Mouse (Mus musculus) frontal cortex, postnatal 10 days (tissue): ENCODE results near the gene Lcn2.
A peak's percentile ranks its signal among the peaks of the same experiment; 100 is the strongest.

ENCODE experiments used
- DNase-seq, 2 experiments: peaks; one replicate each; pipeline ENCODE4 v3.0.0; 2022; ENCODE audit warnings: low spot score in 2 of 2, mixed read lengths in 1 of 2

Gene Lcn2

DNA sequence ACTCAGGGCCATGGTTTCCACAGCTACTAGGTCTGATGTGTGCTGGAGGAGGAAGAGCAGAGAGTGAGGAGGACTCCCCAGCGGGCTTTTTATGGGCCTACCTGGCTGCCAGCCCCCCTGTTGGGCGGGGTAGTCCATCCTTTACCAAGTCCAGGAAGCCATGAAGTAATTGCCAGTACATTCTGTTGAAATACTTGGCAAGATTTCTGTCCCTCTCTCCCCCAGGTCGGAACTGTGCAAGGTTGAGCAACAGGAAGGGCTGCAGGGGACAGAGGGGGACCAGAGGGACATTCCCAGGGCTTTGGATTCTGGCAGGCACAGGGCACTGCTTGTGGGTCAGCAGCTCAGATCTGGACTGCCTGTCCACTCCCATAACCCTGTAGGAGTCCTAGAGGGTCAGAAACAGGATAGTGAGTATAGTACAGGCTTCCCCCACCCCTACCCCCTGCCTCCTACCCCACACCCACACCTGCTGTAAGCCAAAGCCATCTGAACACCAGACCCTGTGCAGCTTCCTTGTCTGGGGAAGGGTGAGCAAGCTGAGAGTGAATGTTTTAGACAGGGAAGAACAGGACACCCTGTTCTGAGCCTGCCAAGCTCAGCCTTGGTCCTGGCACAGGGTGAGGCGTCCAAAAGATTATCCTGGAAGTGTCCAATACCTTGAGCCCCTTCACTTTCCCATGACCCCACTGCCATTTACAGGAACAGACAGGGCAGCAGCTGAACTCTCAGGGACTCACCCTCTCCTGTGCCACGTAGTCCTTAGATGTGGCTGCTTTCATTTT, at the start of gene Lcn2:
TSS of gene Lcn2 (minus strand) at position 547 of the 785 bp plus-strand sequence.
- no peak for DNase-seq

DNA sequence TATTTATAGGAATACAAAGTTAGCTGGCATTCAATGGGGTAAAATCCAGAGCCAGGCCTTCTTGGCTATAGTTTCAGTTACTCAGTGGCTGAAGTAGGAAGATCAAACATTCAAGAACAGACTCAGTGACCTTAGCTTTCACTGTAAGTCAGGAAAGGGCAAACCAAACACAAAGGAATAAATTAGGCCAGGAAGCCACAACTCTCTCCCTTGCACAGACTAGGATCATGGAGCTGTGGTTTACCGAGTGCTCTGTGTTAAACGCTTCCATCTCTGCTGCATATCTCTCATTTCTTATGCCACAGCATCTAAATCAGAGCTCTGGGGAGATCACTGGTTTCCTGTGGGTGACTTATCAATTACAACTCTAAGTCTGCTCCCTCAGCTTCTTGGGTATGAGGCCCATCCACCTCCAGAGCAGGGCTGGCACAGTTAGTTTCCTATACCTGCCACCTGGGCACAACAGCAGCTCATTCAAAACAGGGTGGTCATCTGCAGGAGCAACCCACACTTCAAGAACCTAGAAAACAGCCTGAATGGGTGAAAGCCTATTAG, 49.6 kb upstream of the Lcn2 start:
- no peak for DNase-seq

DNA sequence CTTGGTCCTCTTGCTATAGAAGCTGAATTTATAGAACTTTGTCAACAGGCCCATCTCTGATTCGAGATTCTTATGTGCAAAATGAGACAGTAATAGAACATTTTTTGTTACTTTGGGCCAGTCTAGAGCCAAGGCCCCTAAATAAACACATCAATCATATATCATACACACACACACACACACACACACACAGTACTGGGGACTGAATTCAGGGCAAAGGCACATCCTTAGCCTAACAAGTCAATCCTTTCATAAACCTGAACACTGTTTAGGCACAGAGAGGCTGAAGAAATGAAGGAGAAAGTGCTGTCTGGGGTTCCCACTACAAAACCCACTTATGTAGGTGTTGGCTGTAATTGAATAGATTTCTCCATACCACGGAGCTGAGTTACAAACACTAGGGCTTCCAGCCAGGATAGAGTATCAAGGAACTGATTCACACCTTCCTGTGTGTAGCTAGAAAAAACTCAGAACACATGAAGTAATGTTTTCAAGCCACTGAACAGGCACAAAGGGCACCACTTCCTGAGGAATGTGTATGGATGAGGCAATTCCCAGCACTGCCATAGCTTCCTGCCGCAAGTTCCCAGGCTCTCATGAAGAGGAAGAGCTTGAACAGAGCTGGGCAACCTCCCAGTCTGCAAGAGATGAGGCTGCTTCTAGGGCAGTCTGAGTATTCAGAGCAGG, 48.8 kb upstream of the Lcn2 start:
- no peak for DNase-seq

DNA sequence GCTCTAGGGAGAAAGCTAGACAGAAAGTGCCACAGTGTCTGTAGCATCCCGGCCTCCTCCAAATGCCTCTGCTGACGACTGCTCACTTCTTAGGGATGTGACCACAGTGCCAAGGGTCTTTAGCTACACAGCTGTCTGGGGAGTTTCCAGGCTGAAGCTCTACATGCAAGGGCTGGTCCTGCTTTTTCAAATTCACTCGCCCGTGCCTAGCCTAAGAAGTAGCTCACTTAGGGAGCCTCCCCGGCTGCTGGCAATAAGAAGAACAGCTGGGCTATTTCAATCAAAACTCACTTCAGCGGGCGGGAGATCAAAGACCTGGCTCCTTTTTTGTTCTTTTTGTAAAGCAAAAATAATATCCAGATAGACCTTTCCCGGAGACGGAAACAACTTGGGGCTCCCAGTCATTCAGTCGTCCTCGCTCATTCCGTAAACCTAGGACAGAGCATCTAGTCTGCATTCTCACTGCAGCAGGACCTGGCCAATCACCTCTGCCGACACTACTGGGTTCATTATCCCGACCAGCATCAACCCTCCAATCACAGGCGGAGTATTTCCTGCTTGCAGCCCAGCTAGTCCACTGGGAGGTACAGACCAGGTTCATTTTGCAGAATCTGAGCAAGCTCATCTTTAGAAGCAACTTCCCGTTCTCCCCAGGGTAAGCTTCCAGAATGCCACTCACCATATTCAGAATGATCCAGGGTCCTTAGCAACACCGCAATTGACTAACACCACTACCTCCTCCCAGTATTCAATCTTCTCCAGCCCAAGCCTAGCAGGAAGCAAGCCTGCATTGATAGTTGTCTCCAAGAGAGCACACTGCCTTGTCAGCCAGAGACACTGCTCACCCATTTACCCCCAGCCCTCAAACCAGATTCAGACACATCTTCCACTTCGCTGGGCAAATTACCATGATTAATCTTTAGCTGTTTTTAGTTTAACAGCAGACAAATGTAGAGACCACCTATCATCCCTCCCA, 42.9 kb upstream of the Lcn2 start:
- peak; percentile 86 to 87 for DNase-seq

DNA sequence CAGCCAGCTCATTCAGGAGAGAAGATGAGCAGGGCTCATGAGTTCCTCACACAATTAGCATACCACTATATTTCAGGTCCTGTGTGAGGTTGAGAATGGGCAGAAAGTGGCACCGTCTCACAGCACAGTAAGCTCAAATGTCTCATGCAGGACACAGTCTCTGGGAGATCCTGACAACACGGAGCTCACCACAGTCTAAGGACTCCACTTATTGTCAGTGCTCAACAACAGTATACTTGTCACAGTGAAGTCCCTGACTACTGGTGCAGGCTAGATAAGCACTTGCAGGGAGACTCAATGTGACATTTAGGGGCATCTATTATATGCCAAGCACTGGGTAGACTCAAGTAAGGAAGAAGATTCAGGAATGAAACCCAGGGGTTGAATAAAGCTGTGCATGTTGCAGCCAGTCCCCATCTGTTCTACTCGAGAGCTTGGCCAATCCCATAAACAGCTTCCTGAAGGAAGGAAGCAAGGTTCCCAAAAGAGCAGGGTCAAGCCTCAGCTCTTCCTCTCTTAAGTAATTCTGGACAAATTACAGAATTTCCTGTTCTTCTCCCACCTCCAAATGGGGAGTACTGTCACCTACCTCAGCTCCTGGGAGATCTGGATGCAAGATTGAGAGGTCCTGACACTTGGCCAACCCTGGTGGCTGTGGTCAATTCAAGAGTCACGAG, 41.3 kb upstream of the Lcn2 start:
- DNase-seq = no peak

DNA sequence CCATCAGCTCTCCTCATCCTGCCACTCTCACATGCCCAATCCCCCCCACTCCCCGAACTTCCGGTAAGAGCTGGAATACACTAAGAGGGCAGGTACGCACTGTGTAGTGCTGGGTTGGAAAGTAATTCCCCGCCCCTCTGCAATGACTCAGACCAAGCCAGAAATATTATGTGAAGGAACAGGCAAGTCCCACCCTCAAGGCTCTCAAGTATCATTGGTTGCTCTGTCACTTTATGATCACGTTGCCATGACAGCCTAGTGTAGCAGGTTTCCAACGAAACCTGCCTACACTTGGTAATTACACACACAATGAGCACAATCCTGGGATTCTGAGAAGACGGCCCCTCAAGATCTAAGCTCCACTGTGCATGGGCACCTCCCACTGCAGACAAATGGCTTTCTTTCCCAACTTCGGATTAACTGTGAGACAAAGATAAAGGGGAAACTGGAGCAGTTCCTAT, 40.2 kb upstream of the Lcn2 start:
- peak; percentile 48 to 67 for DNase-seq

DNA sequence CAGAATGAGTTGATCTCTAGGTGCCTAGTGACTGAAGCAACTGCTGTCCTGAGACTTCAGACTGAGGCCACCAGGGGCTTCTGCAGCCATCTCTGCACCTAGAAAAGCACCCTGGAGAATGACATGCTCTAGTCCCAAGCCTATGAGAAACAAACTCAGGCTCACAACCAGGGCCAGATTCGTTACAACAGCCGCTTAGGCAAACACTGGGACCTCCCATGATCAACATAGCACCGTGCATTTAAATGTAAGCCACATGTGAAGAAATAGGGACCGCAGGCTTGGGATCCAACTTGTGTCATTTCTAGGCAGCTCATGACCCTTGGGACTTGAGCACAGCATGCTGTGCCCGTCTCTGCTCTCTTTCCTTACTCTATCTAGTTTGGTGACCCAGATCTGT, 39.7 kb upstream of the Lcn2 start:
- no peak for DNase-seq

DNA sequence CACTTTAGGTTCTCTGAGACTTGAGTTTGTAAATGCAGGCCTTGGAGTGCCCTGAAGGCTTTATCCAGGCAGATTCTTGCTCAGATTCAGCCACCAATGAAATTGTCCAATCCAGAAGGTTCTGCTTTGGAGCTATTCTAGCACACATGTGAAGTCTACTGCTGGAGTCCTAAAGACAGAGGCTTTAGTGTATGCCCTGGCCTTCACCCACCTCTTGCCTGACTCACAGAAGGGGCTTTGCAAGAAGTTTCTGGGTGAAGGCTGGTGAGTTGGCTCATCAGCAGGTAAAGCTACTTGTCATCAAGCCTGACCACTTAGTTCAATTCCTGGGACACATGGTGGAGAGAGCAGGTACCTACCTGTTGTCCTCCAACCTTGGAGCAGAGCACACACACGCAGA, 38.1 kb upstream of the Lcn2 start:
- no peak for DNase-seq

DNA sequence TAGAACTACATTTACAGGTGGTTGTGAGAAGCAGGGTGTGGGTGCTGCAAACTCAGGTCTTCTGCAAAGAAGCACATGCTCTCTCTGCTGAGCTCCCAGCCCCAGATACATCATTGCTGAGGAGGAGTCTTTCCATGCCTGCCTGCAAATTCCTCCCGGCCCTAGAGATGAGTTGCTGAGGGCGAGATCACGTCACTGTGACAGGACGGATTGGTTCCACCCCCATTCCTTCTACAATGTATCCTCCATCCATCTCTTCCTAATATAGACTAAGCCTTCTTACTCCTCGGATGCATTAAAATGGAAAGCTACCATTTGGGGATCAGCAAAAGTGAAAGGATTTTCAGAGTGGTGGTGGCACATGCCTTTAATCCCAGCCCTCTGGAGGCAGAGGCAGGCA, 37.5 kb upstream of the Lcn2 start:
- no peak for DNase-seq

DNA sequence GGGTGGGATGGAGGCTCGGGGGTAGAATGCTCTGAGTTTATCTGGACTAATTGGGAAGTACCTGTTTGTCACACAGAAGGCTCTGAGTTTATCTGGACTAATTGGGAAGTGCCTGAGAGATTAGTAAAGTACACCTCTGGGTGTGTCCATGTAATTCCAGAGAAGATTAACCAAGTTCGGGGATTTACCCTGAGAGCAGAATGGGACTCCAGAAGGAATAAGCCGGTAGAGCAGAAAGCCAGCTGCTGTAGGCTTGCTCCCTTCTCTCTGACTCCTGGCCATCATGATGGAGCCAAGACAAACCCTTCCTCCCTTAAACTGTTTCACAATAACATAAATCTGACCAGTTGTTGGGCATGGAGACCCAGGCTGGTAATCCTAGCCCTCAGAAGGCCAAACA, 36.7 kb upstream of the Lcn2 start:
- DNase-seq = no peak

DNA sequence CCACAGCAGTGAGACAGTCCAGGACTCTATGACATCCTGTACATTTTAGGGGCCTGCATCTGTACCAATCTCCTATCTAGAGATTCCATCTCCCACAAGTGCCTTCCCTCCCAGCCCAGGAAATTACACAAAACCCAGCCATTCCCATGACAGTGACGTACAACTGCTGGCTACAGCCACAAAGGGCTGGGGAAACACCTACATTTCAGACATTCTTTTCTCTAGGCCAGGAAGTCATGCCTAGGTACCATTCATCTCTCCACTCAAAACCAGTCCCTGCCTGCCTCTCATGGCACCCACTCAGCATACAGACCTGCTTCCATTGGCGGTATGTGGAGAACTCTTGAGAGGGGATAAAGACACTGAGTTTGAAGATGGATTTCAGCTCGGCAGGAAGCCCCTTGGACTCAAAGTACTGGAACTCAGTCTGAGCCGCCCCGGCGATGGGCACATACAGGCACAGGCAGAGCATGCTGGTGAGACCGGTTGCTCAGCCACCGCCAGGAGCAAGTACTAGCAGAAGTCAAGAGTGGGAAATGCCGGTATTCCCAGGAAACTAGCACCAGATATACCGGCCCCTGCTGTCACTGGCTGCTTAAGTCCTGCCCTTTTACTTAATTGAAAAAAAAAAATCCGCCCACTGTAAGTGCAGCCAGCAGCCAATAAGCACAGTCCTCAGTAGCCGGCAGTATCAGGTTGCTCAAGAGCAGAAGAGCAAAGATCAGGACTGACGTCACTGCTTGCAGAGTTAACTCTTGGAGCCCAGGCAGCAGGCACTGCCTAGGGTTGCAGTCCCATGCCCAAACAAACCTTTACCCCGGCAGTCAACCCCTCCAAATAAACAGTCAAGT, 35.7 kb upstream of the Lcn2 start:
- peak in 1 of 2 experiments; percentile 40 for DNase-seq

DNA sequence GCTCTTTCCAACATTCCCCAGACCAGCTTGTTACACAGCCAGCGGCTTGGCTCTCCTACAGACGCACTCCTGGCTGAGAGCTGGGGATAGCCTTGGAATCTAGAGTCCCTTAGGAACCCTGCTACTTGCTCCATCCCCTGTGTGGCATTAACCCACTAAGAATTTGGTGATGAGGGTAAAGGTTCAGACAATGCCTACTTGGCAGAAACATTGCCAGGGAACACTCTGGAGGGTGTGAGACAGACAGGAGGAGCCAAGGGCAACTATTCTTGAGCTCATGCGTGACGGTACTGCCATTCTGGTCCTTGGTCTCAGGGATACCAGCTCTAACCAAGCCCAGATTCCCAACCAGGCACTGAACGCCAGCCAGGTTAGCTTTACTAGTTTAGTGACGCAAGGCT, 33.8 kb upstream of the Lcn2 start:
- no peak for DNase-seq

DNA sequence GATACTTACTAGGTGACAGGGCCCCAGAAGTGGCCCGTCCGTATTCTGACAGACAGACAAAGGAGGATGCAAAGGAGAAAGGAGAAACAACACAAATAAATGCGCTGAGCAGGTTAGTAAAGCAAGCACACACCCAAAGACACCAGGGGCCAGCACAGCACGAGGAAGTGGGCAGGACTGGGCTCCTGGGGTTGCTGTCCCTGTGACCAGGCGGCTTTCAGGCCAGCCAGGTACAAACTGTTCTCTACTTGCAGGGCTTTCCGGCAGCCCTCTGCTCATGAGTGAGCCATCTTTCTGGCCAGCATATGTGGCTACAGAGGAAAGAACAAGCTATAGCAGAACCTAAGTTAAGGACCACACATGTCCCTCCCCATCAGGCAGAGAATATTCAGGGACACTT, 32.6 kb upstream of the Lcn2 start:
- DNase-seq = no peak

DNA sequence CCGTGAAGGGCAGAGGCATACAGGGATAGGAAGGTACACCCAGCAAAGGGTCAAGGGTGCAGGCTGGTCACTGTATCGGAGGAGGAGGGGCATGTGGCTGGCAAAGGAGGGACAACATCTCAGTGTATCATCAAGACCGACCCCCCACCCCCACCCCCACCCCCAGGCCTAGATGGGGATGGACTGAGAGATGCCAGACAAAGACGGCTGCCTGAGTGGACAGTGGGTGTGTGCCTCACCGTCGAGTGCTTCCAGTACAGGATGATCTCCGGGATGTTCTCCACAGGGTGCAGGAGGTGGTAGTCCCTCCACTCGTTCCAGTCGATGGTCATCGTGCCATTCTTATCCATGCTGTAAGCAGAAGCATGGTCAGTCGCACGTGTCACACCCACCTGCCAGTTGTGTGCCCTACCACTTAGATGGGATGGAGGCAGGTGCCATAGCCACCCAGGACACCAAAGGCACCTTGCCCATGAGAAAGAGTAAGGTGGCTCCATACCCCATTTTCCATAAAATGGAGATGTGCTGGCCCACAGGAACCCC, 32.1 kb upstream of the Lcn2 start:
- DNase-seq = no peak

DNA sequence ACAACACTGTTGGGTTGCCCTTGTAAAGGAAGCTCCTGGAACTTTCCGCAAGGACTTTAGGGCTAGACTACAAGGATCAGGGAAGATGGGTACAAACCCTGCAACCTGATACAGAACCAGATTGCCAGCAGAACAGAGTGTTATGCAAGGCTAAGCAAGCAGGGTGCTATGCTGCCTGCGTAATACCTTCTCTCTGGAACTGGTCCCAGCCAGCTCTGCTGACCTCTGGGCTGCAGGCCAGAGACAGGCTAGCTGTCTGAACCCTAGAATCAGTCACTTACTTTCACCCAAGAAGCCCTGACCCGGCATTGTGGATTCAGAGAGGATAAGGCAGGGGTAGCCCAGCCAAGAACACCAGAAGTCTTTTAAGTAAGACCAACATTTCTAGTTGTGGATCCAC, 31.3 kb upstream of the Lcn2 start:
- no peak for DNase-seq

DNA sequence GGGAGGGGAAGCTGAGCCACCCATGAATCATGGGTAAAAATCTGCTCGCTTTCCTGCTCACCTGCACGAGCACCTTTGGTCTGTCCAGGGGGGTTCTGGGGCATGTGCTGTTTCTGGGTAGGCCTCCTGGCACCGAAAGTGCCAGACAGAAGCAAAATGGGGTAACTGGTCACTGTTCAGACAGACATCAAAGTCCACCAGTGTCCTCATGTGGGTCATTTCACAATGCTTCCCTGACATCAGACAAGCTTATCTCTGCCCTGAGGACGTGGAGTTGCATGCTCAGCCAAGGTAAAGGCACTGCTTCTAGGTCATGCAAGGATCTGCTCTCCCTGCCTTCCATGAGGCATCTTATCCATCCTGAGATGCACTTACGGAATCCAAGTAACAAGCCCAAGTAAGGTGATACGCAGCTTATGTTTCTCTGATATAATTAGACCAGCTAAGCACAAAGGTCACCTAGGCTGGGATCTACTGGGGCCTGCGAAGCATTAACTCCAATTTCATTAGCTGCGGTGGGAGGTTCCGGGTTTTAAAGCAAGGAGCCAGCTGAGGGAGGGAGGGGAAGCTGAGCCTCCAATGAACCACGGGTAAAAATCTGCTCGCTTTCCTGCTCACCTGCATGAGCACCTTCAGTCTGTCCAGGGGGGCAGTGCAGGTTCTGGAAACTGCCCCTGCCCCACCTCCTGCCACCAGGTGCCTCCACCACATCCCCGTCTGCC, 30.5 kb upstream of the Lcn2 start:
- no peak for DNase-seq

DNA sequence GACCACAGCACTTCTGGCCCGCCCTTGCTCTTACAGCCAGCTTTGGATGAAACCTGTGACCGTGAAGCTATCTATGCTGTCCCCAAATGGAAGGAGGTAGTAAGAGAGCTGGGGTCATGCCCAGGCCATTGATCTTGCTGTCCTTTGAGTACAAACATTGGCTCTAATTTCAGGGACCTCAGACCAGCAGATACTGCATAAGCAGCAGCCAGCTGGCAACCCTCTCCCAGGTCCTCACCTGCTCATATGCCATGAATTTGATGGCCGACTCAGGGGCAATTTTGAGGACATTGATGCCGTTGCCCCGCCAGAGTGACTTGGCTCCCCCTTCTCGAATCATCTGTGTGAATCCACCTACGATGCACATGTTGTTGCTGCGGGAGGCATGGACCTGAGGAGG, 29.4 kb upstream of the Lcn2 start:
- no peak for DNase-seq

DNA sequence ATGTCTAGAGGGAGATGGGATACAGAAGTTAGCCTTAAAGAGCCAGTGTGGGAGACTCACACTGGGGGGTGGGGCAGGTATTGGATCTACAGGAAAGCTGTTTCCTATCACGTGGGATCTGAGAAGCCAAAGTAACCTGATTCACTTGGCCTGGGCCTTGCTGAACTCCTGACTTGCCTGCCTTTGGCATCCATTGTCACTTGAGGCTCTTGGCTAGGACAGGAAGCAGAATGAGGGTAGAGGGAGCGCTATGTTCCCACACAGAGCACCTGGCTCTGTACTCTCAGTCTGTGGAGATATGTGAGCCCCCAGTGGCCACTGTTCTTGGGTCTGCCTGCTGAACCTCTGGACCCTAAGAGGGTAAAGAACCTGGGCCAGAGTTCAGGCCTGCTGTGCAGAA, 28.5 kb upstream of the Lcn2 start:
- DNase-seq = no peak

DNA sequence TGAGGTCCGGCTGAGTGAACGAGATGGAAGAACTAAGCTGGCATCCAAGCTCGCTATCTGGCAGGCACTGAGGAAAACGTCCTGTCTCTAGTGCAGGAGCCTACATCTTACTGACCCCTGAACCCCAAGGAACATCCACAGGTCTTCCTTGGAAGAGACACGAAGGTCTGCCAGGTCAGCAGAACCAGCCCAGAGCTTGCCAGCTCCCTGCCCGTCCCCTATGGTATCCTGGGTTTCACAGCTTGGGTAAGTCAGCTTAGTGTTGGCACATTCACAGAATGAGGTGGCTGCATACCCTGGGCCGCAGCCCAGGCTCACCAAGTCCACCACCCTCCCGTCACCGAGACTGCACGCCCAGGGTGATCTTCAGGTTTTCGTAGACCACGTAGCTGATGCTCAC, 27.7 kb upstream of the Lcn2 start:
- no peak for DNase-seq
